Mouse (Mus musculus) intestine, postnatal 0 days (tissue): ENCODE measurements around the gene Nol10. TPM values are rescaled to one million over a fixed set of nuclear protein-coding genes. Genes with fewer than 3 reads are reported as not detected.

ENCODE experiments used
- ATAC-seq: fragments of 200-750 bp; cut with Nextera tagmentation; 2 replicates; pipeline ENCODE4 v1.8.0; 2017; ENCODE audit warnings: mild to moderate bottlenecking, moderate TSS enrichment, moderate library complexity
- H3K27ac ChIP-seq: fragments of 300-500 bp; sonication (generic); 2 replicates; pipeline ENCODE4 v1.5.1; 2014; ENCODE audit warnings: mild to moderate bottlenecking, low read depth, low read length, moderate library complexity
- H3K27me3 ChIP-seq: fragments of 300-500 bp; sonication (generic); replicated peaks from 2 replicates; pipeline ENCODE4 v1.6.1; 2014; ENCODE audit warnings: low read length, mixed read lengths; ENCODE audit not compliant: control insufficient read depth, insufficient read depth
- H3K36me3 ChIP-seq: fragments of 300-500 bp; sonication (generic); 2 replicates; pipeline ENCODE4 v1.6.1; 2014; ENCODE audit warnings: mild to moderate bottlenecking, moderate library complexity; ENCODE audit not compliant: control insufficient read depth, insufficient read depth
- H3K4me1 ChIP-seq: fragments of 300-500 bp; sonication (generic); replicated peaks from 2 replicates; pipeline ENCODE4 v1.6.1; 2014; ENCODE audit warnings: antibody characterized with exemption, low read length, mixed read lengths; ENCODE audit not compliant: control insufficient read depth, insufficient read depth
- H3K4me2 ChIP-seq: fragments of 300-500 bp; sonication (generic); replicated peaks from 2 replicates; pipeline ENCODE4 v1.6.1; 2014; ENCODE audit warnings: low read depth, mild to moderate bottlenecking, moderate library complexity
- H3K4me3 ChIP-seq: fragments of 300-500 bp; sonication (generic); 2 replicates; pipeline ENCODE4 v1.5.1; 2014; ENCODE audit warnings: low read depth, low read length
- H3K9ac ChIP-seq: fragments of 300-500 bp; sonication (generic); 2 replicates; pipeline ENCODE4 v1.6.1; 2014; ENCODE audit warnings: mild to moderate bottlenecking, low read depth, low read length
- H3K9me3 ChIP-seq: fragments of 300-500 bp; sonication (generic); 2 replicates; pipeline ENCODE4 v1.6.1; 2016; ENCODE audit warnings: mixed run types; ENCODE audit not compliant: control insufficient read depth
- CTCF ChIP-seq: sonication (generic); IDR thresholded peaks from 2 replicates; pipeline ENCODE4 v1.5.1; 2016; ENCODE audit warnings: low read depth, mild to moderate bottlenecking, control low read depth, antibody characterized with exemption, moderate library complexity
- WGBS: fragments of 180-500 bp; shearing (Covaris S2); extraction: QIAGEN DNeasy Blood & Tissue Kit; methylation state at CpG from one replicate; pipeline ENCODE4 v1.1.7; 2014; 5-methylcytosine and 5-hydroxymethylcytosine counted together
- polyA plus RNA-seq: library from polyadenylated mRNA; unstranded; fragments of >200 nt; fragmentation: Nextera tagmentation; extraction: Ambion mirVana; gene quantifications from 2 replicates; pipeline ENCODE4 v1.2.1, GENCODE M21; 2015

Gene Nol10
- polyA plus RNA-seq, result 5.2 and 5.3 TPM in 2 replicates

DNA sequence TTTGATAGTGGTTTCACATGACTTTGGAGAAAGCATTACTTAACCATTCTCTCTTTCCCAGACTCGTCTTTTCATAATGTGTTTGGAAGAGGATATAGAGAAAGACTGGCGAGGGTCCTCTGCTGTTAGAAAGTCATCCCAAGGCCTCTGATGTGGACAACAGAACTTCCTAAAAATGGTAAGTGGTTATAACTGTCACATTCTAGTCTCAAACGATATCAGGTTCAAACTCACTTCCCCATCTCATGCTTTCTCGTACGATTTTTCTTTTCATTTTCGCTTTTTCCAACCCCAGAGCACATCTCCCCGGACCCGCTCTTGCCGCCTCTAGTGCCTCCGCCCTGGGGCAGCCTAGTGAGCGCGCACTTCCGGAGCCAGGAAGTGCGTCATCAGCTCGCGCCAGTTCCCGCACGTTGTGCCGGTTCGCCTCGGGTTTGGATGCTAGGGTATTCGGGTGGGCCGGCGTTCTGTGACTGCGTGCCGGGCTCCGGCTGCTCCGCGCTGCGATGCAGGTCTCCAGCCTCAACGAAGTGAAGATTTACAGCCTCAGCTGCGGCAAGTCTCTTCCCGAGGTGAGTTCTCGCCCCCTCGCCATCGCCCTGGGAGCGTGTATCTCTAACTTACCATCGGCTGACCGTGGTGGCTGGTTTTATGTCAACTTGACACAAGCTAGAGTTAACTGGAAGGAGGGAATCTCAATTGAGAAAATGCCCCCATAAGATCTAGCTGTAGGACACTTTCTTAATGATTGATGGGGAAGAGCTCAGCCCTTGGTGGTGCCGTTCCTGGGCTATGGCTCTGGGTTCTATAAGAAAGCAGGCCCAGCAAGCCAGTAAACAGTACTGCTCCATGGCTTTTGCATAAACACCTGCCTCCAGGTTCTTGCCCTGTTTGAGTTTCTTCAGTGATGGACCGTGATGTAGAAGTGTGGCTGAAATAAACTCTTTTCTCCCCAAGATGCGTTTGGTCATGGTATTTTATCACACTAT is at the start of gene Nol10:
Nol10 (plus strand) TSS at position 411 of the 989 bp plus-strand sequence.
- H3K4me1 ChIP-seq, result no peaks in the 10 kb centered on the region; the same call in 1 of the 2 replicates
- TF ChIP-seq CTCF, result no peak
- H3K4me2 ChIP-seq, result peak within 1 kb of the TSS; percentile 88
- H3K4me3 ChIP-seq, result peak within 1 kb of the TSS; percentile 92
- under 1% methylated on average over 42 of the region's 42 CpGs for WGBS
- peak; percentile 95 for ATAC-seq
- no peaks in the 10 kb centered on the region for H3K27me3 ChIP-seq
- peaks cover 10% of the 10 kb centered on the region for H3K36me3 ChIP-seq
- peak within 1 kb of the TSS; percentile 50 for H3K27ac ChIP-seq
- H3K9ac ChIP-seq, result peak within 1 kb of the TSS; percentile 53
- H3K9me3 ChIP-seq, result no peaks in the 10 kb centered on the region

DNA sequence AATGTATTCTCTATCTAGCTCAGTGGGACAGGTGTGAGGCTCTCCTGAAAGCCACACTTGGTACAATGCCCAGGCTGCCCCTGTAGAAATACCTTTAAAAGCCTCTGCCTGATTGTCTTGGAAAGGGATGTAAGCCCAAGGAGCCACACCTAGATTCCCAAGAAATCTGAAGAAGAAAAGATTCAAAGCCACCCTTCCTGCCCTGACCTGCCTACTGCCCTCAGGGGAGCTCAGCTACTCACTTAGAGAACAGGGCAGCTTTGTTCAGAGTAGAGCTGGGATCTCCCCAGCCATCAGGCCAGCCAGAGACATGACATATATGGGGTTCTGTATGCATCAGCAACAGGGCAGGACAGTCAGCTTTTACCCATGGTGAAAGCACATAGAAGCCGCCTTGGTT is 48.4 kb upstream of the Nol10 start:
- TF ChIP-seq CTCF, result no peak
- Histone ChIP-seq H3K9ac (no peak overlapping the region), H3K4me3 (no peak overlapping the region), H3K4me2 (no peak overlapping the region), H3K4me1 (no peaks in the 10 kb centered on the region), H3K27ac (no peak overlapping the region), H3K9me3 (no peaks in the 10 kb centered on the region), H3K27me3 (no peaks in the 10 kb centered on the region), H3K36me3 (no peaks in the 10 kb centered on the region)
- 94% methylated on average over 1 of the region's 1 CpGs for WGBS
- ATAC-seq, result no peak

GRCm38 (mm10) chr12:17305445-17305844 is 42.8 kb upstream of the Nol10 start:
- Histone ChIP-seq H3K9me3 (no peaks in the 10 kb centered on the region), H3K9ac (no peak overlapping the region), H3K4me1 (no peaks in the 10 kb centered on the region), H3K27ac (no peak overlapping the region), H3K4me2 (no peak overlapping the region), H3K4me3 (no peak overlapping the region), H3K36me3 (no peaks in the 10 kb centered on the region), H3K27me3 (no peaks in the 10 kb centered on the region)
- no peak for TF ChIP-seq CTCF
- no peak for ATAC-seq
- WGBS, result 87% methylated on average over 7 of the region's 7 CpGs

DNA sequence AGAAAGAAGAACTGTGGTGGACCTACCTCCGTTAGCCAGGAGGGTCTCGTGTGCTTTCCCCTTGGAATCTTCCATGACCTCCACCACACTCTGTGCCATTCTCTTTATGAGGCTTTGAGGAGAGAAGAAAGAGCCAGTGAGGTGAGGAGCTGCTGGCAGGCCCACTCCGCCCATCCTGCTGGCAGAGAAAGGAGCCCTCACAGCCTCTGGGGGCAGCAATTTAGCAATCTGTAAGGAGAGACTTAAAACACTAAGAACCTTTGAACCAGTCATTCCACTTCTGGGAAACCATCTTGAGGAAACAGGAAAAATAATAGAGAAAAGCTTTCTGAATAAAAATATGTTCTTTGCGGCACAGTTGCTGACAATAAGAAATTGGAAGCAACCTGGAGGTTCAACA is 40.0 kb upstream of the Nol10 start:
- no peaks in the 10 kb centered on the region for H3K27me3 ChIP-seq
- no peaks in the 10 kb centered on the region for H3K4me1 ChIP-seq
- no peak overlapping the region for H3K9ac ChIP-seq
- H3K36me3 ChIP-seq, result no peaks in the 10 kb centered on the region
- no peak for TF ChIP-seq CTCF
- no peak overlapping the region for H3K4me3 ChIP-seq
- H3K4me2 ChIP-seq, result no peak overlapping the region
- 60% methylated on average over 4 of the region's 4 CpGs for WGBS
- no peaks in the 10 kb centered on the region for H3K9me3 ChIP-seq
- H3K27ac ChIP-seq, result no peak overlapping the region
- no peak for ATAC-seq

GRCm38 (mm10) chr12:17310852-17311839 is 37.1 kb upstream of the Nol10 start:
- H3K36me3 ChIP-seq, result no peaks in the 10 kb centered on the region
- no peak for TF ChIP-seq CTCF
- no peak overlapping the region for H3K4me3 ChIP-seq
- no peaks in the 10 kb centered on the region for H3K9me3 ChIP-seq
- no peaks in the 10 kb centered on the region for H3K27me3 ChIP-seq
- H3K27ac ChIP-seq, result no peak overlapping the region
- no peak for ATAC-seq
- H3K4me1 ChIP-seq, result no peaks in the 10 kb centered on the region
- 66% methylated on average over 16 of the region's 16 CpGs for WGBS
- H3K4me2 ChIP-seq, result no peak overlapping the region
- H3K9ac ChIP-seq, result no peak overlapping the region

GRCm38 (mm10) chr12:17316096-17316495 is 32.2 kb upstream of the Nol10 start:
- H3K27me3 ChIP-seq, result no peaks in the 10 kb centered on the region
- WGBS, result 86% methylated on average over 5 of the region's 5 CpGs
- no peak for TF ChIP-seq CTCF
- H3K4me2 ChIP-seq, result no peak overlapping the region
- no peaks in the 10 kb centered on the region for H3K9me3 ChIP-seq
- no peaks in the 10 kb centered on the region for H3K36me3 ChIP-seq
- H3K4me3 ChIP-seq, result no peak overlapping the region
- no peaks in the 10 kb centered on the region for H3K4me1 ChIP-seq
- ATAC-seq, result no peak
- no peak overlapping the region for H3K9ac ChIP-seq
- H3K27ac ChIP-seq, result no peak overlapping the region
